Mouse (Mus musculus) hindbrain, embryonic 14.5 days (tissue): Measurements from ENCODE around the gene Hemgn. TPM values are rescaled to one million over a fixed set of nuclear protein-coding genes. Genes with fewer than 3 reads are reported as not detected.
A peak's percentile ranks its signal among the peaks of the same experiment; 100 is the strongest.

Experiments
- ATAC-seq: fragments of 200-750 bp; cut with Nextera tagmentation; 2 replicates; pipeline ENCODE4 v1.8.0; 2017; ENCODE audit warnings: moderate number of reproducible peaks, mild to moderate bottlenecking, moderate TSS enrichment, moderate library complexity; ENCODE audit not compliant: low FRiP score
- DNase-seq: peaks from one replicate; pipeline ENCODE4 v3.0.0-alpha.2; 2015; ENCODE audit warnings: low spot score
- H3K27ac ChIP-seq: fragments of 300-500 bp; sonication (generic); 2 replicates; pipeline ENCODE4 v1.5.1; 2014; ENCODE audit warnings: mild to moderate bottlenecking, moderate library complexity
- H3K27me3 ChIP-seq: fragments of 300-500 bp; sonication (generic); 2 replicates; pipeline ENCODE4 v1.6.1; 2014; ENCODE audit warnings: mild to moderate bottlenecking, low read length, mixed read lengths; ENCODE audit not compliant: control insufficient read depth, insufficient read depth
- H3K36me3 ChIP-seq: fragments of 300-500 bp; sonication (generic); replicated peaks from 2 replicates; pipeline ENCODE4 v1.6.1; 2014; ENCODE audit not compliant: control insufficient read depth, insufficient read depth
- H3K4me1 ChIP-seq: fragments of 300-500 bp; sonication (generic); replicated peaks from 2 replicates; pipeline ENCODE4 v1.6.1; 2014; ENCODE audit warnings: antibody characterized with exemption, low read length, mixed read lengths; ENCODE audit not compliant: control insufficient read depth, insufficient read depth
- H3K4me2 ChIP-seq: fragments of 300-500 bp; sonication (generic); replicated peaks from 2 replicates; pipeline ENCODE4 v1.6.1; 2014; ENCODE audit warnings: mild to moderate bottlenecking, moderate library complexity
- H3K4me3 ChIP-seq: fragments of 300-500 bp; sonication (generic); replicated peaks from 2 replicates; pipeline ENCODE4 v1.5.1; 2014; ENCODE audit warnings: mild to moderate bottlenecking, low read length
- H3K9ac ChIP-seq: fragments of 300-500 bp; sonication (generic); 2 replicates; pipeline ENCODE4 v1.6.1; 2014
- H3K9me3 ChIP-seq: fragments of 300-500 bp; sonication (generic); 2 replicates; pipeline ENCODE4 v1.6.1; 2016; ENCODE audit warnings: low read length; ENCODE audit not compliant: control insufficient read depth
- WGBS: fragments of 180-500 bp; shearing (Covaris S2); extraction: QIAGEN DNeasy Blood & Tissue Kit; methylation state at CpG from one replicate; pipeline ENCODE4 v1.1.7; 2014; 5-methylcytosine and 5-hydroxymethylcytosine counted together
- polyA plus RNA-seq: library from polyadenylated mRNA; unstranded; fragments of >200 nt; fragmentation: Nextera tagmentation; extraction: Ambion mirVana; gene quantifications from 2 replicates; pipeline ENCODE4 v1.2.1, GENCODE M21; 2014

Hemgn gene
- polyA plus RNA-seq, 1 experiment from 2014 or later: 0.27 TPM

DNA sequence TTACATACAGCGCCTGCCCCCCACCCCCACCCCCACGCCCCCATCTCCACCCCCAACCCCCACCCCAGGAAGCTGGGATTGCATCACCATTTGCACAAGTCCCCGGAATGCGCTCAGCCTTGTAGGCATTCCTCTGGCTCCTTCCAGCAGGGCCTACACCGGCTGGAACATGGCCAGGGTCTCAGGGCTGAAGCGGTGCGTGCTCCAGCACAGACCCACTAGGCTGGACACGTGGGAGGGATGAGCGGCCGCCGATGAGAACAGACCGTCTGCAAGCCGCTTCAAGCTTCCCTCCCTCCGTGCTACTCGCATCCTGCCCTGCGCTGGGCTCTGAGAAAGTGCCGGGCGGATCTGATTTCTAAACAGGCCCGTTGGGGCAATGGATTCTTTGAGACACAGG lies 42.3 kb downstream of the Hemgn start:
- H3K9me3 ChIP-seq: no peaks in the 10 kb centered on the region
- H3K4me1 ChIP-seq: no peaks in the 10 kb centered on the region
- DNase-seq: peak; percentile 55
- peak overlapping the region; percentile 33; the same call in 1 of the 2 replicates for H3K9ac ChIP-seq
- peak; percentile 66; the same call in 1 of the 2 replicates for ATAC-seq
- WGBS: 1% methylated on average over 17 of the region's 19 CpGs
- no peak overlapping the region for H3K4me3 ChIP-seq
- no peak overlapping the region for H3K27ac ChIP-seq
- no peaks in the 10 kb centered on the region for H3K36me3 ChIP-seq
- peaks cover 6% of the 10 kb centered on the region for H3K27me3 ChIP-seq
- peak overlapping the region; percentile 41 for H3K4me2 ChIP-seq

DNA sequence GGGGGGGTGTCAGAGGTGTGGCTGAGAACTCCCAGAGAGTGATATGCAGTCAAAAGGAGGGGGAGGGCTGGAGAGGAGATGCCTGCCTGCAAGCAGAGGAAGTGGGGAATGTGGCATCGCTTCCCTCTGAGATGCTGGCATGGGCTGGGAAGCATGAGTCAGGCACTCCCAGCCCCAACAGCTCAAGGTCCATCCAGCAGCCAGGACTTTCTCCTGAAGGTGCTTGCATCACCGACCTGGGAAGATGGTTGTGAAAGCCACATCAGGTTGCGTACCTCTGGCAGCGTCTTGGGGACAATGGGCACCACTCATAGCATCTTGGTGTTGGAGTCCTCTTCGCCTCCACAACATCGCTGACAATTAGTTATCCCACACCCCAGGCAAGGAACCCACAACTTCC lies 42.9 kb downstream of the Hemgn start:
- no peak overlapping the region for H3K27ac ChIP-seq
- ATAC-seq (no peak), DNase-seq (no peak)
- H3K4me3 ChIP-seq: no peak overlapping the region
- H3K4me1 ChIP-seq: no peaks in the 10 kb centered on the region
- 57% methylated on average over 6 of the region's 6 CpGs for WGBS
- H3K4me2 ChIP-seq: no peak overlapping the region
- no peak overlapping the region for H3K9ac ChIP-seq
- H3K9me3 ChIP-seq: no peaks in the 10 kb centered on the region
- H3K36me3 ChIP-seq: no peaks in the 10 kb centered on the region
- peaks cover 6% of the 10 kb centered on the region for H3K27me3 ChIP-seq

DNA sequence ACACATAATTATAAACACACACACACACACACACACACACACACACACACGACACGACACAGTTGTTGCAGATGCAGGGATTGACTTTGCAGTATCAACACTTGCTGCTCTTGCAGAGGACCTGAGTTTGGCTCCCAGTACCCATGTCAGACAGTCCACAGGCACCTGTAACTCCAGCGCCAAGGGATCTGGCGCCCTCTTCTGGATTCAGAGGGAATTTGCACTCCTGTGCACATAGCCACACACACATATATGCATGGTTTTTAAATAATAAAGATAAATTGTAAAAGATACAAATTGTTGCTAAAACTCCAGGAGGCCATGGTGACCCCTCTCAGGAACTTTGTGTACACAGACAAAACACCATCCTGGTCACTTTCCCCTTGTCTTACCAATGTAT lies 44.2 kb downstream of the Hemgn start:
- Histone ChIP-seq H3K4me2 (no peak overlapping the region), H3K9ac (no peak overlapping the region), H3K27me3 (peaks cover 6% of the 10 kb centered on the region), H3K36me3 (no peaks in the 10 kb centered on the region), H3K27ac (no peak overlapping the region), H3K4me3 (no peak overlapping the region), H3K4me1 (no peaks in the 10 kb centered on the region), H3K9me3 (0 out of 2 replicates have a peak, but pooled peaks cover 3% of the 10 kb centered on the region)
- ATAC-seq (no peak), DNase-seq (no peak)
- WGBS: 63% methylated on average over 4 of the region's 4 CpGs

DNA sequence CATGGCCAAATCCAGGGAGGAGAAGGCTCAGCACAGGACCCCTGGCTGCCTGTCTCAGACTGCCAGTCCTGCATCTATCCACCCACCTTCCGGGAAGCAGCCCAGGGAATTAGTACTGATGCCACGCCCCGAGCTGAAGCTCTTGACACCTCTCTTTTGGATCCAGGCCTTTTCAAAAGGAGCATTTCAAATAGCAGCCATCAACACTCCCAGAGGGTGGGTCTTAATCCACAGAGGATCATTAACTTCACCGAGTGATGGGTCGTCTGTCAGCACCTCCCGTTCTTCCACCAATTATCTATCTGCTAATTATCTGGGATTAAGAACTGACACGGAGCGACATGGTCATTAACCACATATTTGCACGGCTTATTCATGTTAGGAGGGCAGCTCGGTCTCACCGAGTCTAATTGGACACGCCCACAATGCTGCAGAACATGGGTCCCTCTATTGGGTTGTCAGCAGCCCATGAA lies 45.8 kb downstream of the Hemgn start:
- Histone ChIP-seq H3K4me3 (no peak overlapping the region), H3K9ac (no peak overlapping the region), H3K36me3 (no peaks in the 10 kb centered on the region), H3K27ac (no peak overlapping the region), H3K4me2 (no peak overlapping the region; the same call in 1 of the 2 replicates), H3K9me3 (0 out of 2 replicates have a peak, but pooled peaks cover 3% of the 10 kb centered on the region), H3K4me1 (no peaks in the 10 kb centered on the region), H3K27me3 (peaks cover 6% of the 10 kb centered on the region)
- ATAC-seq (no peak), DNase-seq (no peak)
- 19% methylated on average over 12 of the region's 12 CpGs for WGBS

DNA sequence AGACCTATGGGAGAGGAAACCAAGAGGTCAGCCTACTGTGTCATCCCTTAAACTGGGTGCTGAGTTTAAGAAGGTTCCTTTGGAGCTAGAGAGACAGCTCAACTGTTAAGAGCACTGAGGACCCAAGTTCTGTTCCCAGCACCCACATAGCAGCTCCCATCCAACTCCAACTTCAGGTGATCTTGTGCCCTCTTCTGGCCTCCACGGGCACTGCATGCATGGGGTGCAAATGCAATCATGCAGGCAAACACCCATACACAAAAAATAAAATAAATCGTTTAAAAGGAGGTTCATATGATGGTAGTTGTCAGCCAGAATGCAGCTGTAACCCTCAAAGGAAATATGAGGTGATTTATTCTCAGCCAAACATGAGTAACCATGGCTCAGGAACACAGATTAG lies 48.9 kb downstream of the Hemgn start:
- no peak for ATAC-seq
- 81% methylated on average over 2 of the region's 2 CpGs for WGBS

DNA sequence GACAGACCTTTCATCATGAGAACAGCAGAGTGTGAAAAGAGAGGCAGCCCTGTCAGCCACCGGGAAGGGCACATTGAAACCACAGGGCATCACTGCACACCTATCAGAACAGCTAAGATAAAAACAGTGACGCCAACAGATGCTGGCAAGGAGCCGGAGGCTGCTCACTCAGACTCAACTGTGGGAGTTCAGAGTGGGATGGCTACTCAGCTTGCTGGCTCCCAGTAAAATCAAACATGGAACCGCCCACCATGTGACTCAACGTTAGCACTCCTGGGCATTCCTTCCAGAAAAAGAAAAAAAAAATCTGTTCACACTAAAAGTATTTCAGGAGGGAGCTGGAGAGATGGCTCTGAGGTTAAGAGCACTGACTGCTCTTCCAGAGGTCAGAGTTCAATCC lies 52.0 kb downstream of the Hemgn start:
- Histone ChIP-seq H3K9ac (no peak overlapping the region), H3K4me2 (no peak overlapping the region), H3K27ac (no peak overlapping the region), H3K4me1 (no peaks in the 10 kb centered on the region), H3K4me3 (no peak overlapping the region), H3K36me3 (no peaks in the 10 kb centered on the region), H3K9me3 (0 out of 2 replicates have a peak, but pooled peaks cover 3% of the 10 kb centered on the region), H3K27me3 (0 out of 2 replicates have a peak, but pooled peaks cover 5% of the 10 kb centered on the region)
- 72% methylated on average over 5 of the region's 5 CpGs for WGBS
- DNase-seq: no peak
- no peak for ATAC-seq

More for the DNA sequence above, 48.9 kb downstream of the Hemgn start:
- Histone ChIP-seq H3K4me2 (no peak overlapping the region), H3K9me3 (0 out of 2 replicates have a peak, but pooled peaks cover 3% of the 10 kb centered on the region), H3K9ac (no peak overlapping the region), H3K27me3 (peaks cover 3% of the 10 kb centered on the region; the same call in 1 of the 2 replicates), H3K4me1 (no peaks in the 10 kb centered on the region), H3K36me3 (no peaks in the 10 kb centered on the region), H3K27ac (no peak overlapping the region), H3K4me3 (no peak overlapping the region)
- no peak for DNase-seq

DNA sequence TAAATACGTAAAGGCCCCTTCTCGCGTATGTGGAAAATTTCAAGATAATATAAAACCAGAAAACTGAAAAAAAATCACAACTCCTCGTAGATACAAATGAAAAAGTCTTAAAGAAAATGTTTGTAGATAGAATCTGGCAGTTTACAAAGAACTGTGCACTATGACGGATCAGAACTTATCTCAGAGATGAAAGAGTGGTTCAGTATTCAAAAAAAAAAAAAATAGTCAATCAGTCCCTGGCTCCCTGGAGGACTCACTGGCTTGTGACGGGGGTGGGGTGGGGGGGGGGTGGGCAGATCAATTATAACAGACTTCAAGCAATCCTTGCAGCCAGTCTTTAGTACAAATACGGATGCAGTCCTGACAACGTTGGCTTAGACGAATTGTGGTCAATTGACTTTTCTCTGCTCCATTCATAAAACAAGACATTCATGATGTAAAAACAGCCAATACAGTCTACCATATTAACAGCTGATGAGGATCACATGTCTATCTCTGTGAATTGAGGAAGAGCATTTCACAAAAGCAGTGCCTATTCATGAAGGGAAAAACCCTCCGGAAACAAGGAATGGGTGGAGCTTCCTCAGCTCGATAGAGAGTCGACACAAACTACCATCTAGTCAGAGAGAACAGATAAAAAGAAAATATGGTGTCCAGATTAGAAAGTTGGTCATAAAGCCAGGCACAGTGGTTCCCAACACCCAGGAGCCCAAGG lies 53.6 kb downstream of the Hemgn start:
- ATAC-seq (no peak), DNase-seq (no peak)
- WGBS: 77% methylated on average over 12 of the region's 12 CpGs
- Histone ChIP-seq H3K4me2 (no peak overlapping the region), H3K9me3 (0 out of 2 replicates have a peak, but pooled peaks cover 3% of the 10 kb centered on the region), H3K27me3 (peaks cover 13% of the 10 kb centered on the region; the same call in 1 of the 2 replicates), H3K27ac (no peak overlapping the region), H3K4me3 (no peak overlapping the region), H3K4me1 (no peaks in the 10 kb centered on the region), H3K36me3 (no peaks in the 10 kb centered on the region), H3K9ac (no peak overlapping the region)

DNA sequence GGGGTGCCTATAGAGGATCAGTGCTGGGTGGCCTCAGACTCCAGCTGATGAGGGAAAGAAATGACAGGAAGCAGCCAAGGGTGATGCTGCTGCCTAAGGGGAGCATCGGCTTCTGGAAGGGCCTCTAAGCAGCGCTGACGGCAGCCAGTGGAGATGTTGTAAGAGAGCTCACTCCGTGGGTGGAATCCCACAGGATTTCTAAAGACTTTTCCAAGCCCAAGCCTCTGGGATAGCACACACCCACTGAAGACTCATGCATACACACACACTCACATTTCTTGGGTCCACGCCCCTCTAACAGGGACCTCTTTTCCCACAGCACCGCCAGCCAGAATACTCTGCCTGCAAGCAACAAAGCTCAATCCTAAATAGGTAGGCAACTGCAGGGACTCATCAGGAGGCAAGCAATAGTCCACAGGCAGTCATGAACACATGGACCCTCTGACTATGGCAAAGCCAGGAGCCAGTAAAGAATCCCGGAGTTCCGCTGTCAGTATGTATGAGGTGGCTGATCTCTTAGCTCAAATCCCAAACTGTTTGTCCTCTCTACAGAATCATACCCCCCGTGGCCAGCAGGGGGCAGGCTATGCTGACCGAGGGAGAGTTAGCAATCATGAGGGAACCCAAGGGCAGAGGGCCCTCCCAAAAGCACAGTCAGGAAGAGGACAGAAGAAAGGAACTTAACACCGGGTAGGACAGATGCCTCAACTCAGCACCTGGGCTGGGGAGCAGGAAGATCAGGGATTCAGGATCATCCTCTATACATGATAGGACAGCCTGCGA lies 56.8 kb downstream of the Hemgn start:
- Histone ChIP-seq H3K36me3 (no peaks in the 10 kb centered on the region), H3K4me3 (no peak overlapping the region), H3K9me3 (no peaks in the 10 kb centered on the region), H3K4me2 (no peak overlapping the region), H3K9ac (no peak overlapping the region), H3K27ac (no peak overlapping the region), H3K27me3 (peaks cover 31% of the 10 kb centered on the region), H3K4me1 (no peaks in the 10 kb centered on the region)
- peak; percentile 48 for DNase-seq
- ATAC-seq: no peak
- 52% methylated on average over 12 of the region's 12 CpGs for WGBS

DNA sequence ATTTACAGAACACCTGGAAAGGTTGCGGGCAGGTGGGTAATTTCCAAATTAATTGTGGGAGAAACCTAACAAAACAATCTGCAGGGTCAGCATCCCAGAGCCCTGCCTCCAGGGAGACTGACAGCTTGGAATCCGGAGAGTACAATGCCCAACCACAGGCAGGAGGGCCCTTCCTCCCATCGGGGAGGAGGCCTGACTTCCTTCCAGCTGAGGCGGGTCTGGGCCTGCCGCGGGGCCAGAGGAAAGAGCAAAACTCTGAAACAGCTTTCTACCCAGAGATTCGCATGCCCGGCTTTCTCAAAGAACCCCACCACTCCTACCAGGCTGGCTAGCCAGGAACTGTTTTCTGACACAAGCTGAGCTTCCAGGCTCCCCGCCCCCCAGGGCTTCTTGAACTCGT lies 60.3 kb downstream of the Hemgn start:
- Histone ChIP-seq H3K36me3 (no peaks in the 10 kb centered on the region), H3K27me3 (peaks cover 63% of the 10 kb centered on the region), H3K4me1 (no peaks in the 10 kb centered on the region), H3K9ac (no peak overlapping the region), H3K4me2 (no peak overlapping the region), H3K9me3 (no peaks in the 10 kb centered on the region), H3K4me3 (no peak overlapping the region), H3K27ac (no peak overlapping the region)
- DNase-seq (no peak), ATAC-seq (no peak)
- WGBS: 6% methylated on average over 10 of the region's 10 CpGs
